6 mouse cellular contexts compared by ENCODE assay signal in genomic region chr5:105199149-105199548, GRCm38 (mm10). TPM values are rescaled to one million over a fixed set of nuclear protein-coding genes. Genes with fewer than 3 reads are reported as not detected.
A peak's percentile ranks its signal among the peaks of the same experiment; 100 is the strongest.
DNase-seq lines count a peak whose midpoint lies in the region; ATAC-seq and TF ChIP-seq lines count a peak whose summit lies in the region.
"Not testable (repeated sequence)": the region's sequence is repeated elsewhere in the genome, so short reads cannot be mapped to it uniquely, and the experiment has no call there.
"Had no signal": no experiment of that assay in that cellular context is flagged by ENCODE, and none has a peak within 500 bp of the region (broad histone marks: within the 10 kb centered on the region; RNA-seq: fewer than 3 reads in every experiment).

No protein-coding gene starts in this region.

- H3K9ac ChIP-seq in liver, adult 2 months (ENCODE audit: low read depth, low read length); liver, postnatal 0 days (replicated peaks): not testable (repeated sequence)

- peak overlapping the region; percentile 51 for H3K27ac ChIP-seq in liver, adult 2 months (replicated peaks; ENCODE audit: insufficient read depth, low read depth, low read length)
- not testable (repeated sequence) for H3K27ac ChIP-seq in liver, postnatal 0 days (ENCODE audit: low read depth)

- not testable (repeated sequence) for H3K79me2 ChIP-seq in liver, adult 2 months (ENCODE audit: control insufficient read depth, insufficient read depth, low read length)

- not testable (repeated sequence) for H3K4me2 ChIP-seq in liver, postnatal 0 days (ENCODE audit: low read depth, low read length)

- DNase-seq in liver, adult 2 months (ENCODE audit: extremely low read depth, low read depth, low spot score) = peak; percentile 75
- DNase-seq in liver, postnatal 0 days = not testable (repeated sequence)

- not testable (repeated sequence) for H3K9me3 ChIP-seq in liver, postnatal 0 days (ENCODE audit: low read length)

- not testable (repeated sequence) for H3K27me3 ChIP-seq in liver, adult 2 months (ENCODE audit: control insufficient read depth, insufficient read depth, low read length); liver, postnatal 0 days (ENCODE audit: insufficient read depth, low read length)

- not testable (repeated sequence) for H3K36me3 ChIP-seq in liver, adult 2 months (ENCODE audit: control insufficient read depth, insufficient read depth, low read length); liver, postnatal 0 days (replicated peaks; ENCODE audit: insufficient read depth, low read length)

- WGBS in liver, adult 2 months = 45% methylated on average over 1 of the region's 1 CpGs
- WGBS in liver, postnatal 0 days (ENCODE audit: insufficient replicate concordance) = 71% methylated on average over 1 of the region's 1 CpGs

- ATAC-seq in liver, postnatal 0 days = peak; percentile 75

- TF ChIP-seq EP300 in liver, postnatal 0 days (IDR thresholded peaks at IDR 0.05; ENCODE audit: low read depth) = not testable (repeated sequence)

- TF ChIP-seq CTCF in liver, adult 2 months (IDR thresholded peaks at IDR 0.05; ENCODE audit: low read depth, low read length); liver, postnatal 0 days (IDR thresholded peaks at IDR 0.05; ENCODE audit: low read depth): not testable (repeated sequence)

- not testable (repeated sequence) for H3K4me1 ChIP-seq in liver, adult 2 months (ENCODE audit: control insufficient read depth, insufficient read depth, low read length); liver, postnatal 0 days (ENCODE audit: insufficient read depth)

- not testable (repeated sequence) for TF ChIP-seq POLR2A in liver, adult 2 months (IDR thresholded peaks at IDR 0.05; ENCODE audit: extremely low read depth, insufficient read depth, low read length)

- not testable (repeated sequence) for H3K4me3 ChIP-seq in liver, adult 2 months (ENCODE audit: insufficient read depth, low read depth, low read length); liver, postnatal 0 days (ENCODE audit: low read depth, low read length)

RNA-seq across cellular contexts. Expression of gene Gbp10, which starts 40.2 kb away (rescaled TPM):
- total RNA-seq in liver, adult 2 months (2014; rRNA removed) = 15.1 and 30.6 TPM in 2 replicates
- 9.0 and 12.6 TPM in 2 replicates for polyA plus RNA-seq in liver, adult 2 months (2012; rRNA removed)
- polyA plus RNA-seq in liver, postnatal 0 days (2015; fragmentation: Nextera tagmentation; extraction: Ambion mirVana) = 1.1 and 1.6 TPM in 2 replicates
- total RNA-seq: adrenal gland, postnatal 25 days; MEL had no signal
- polyA plus RNA-seq: G1E had no signal

RNA-seq across cellular contexts. Expression of gene Gbp4, which starts 59.8 kb away (rescaled TPM):
- total RNA-seq in liver, adult 2 months (2014; rRNA removed) = 4.8 and 5.3 TPM in 2 replicates
- 1.2 and 2.6 TPM in 2 replicates for polyA plus RNA-seq in liver, adult 2 months (2012; rRNA removed)
- polyA plus RNA-seq in liver, postnatal 0 days (2015; fragmentation: Nextera tagmentation; extraction: Ambion mirVana) = 1.2 and 1.4 TPM in 2 replicates
- total RNA-seq: MEL had no signal
- polyA plus RNA-seq: C2C12, G1E had no signal

RNA-seq across cellular contexts. Expression of gene Gbp8, which starts 59.8 kb away (rescaled TPM):
- 3.7 and 4.8 TPM in 2 replicates for total RNA-seq in liver, adult 2 months (2014; rRNA removed)
- 0.45 and 1.2 TPM in 2 replicates for polyA plus RNA-seq in liver, adult 2 months (2012; rRNA removed)
- polyA plus RNA-seq in liver, postnatal 0 days (2015; fragmentation: Nextera tagmentation; extraction: Ambion mirVana) = 2.1 and 2.5 TPM in 2 replicates
- total RNA-seq: MEL had no signal
- polyA plus RNA-seq: C2C12, G1E had no signal

RNA-seq across cellular contexts. Expression of gene Gbp9, which starts 59.8 kb away (rescaled TPM):
- total RNA-seq in liver, adult 2 months (2014; rRNA removed) = 5.1 and 6.8 TPM in 2 replicates
- 0.71 and 1.7 TPM in 2 replicates for polyA plus RNA-seq in liver, adult 2 months (2012; rRNA removed)
- 2.4 and 2.8 TPM in 2 replicates for polyA plus RNA-seq in liver, postnatal 0 days (2015; fragmentation: Nextera tagmentation; extraction: Ambion mirVana)
- polyA plus RNA-seq: C2C12, G1E had no signal
